Mouse (Mus musculus): ENCODE measurements at regions not wholly inside any gene's neighbourhood (a gene's known extent, or its start where the extent isn't known, plus 50 kb on each side); places are given as distances from the start of the nearest gene placed in this dataset.

- Histone ChIP-seq H3K36me3 (ENCODE audit: control insufficient read depth, insufficient read depth, low read length) (no peaks in the 10 kb centered on the region), H3K4me2 (ENCODE audit: low read depth, low read length, severe bottlenecking) (no peak overlapping the region), H3K9ac (ENCODE audit: low read length) (no peak overlapping the region), H3K4me1 (replicated peaks; ENCODE audit: control insufficient read depth, insufficient read depth, low read length) (no peaks in the 10 kb centered on the region), H3K4me3 (ENCODE audit: low read depth, low read length) (no peak overlapping the region), H3K27me3 (ENCODE audit: control insufficient read depth, insufficient read depth, low read length) (no peaks in the 10 kb centered on the region), H3K9me3 (ENCODE audit: control insufficient read depth, low read length) (no peaks in the 10 kb centered on the region), H3K27ac (ENCODE audit: low read depth, low read length) (no peak overlapping the region)
- 83% methylated on average over 2 of the region's 2 CpGs for WGBS
- no peak for ATAC-seq (replicated peaks; ENCODE audit: low FRiP score)
- DNase-seq (ENCODE audit: low spot score): no peak
Observed at GRCm38 (mm10) chr6:95006485-95006884, 110.6 kb upstream of the Kbtbd8 start.

DNA sequence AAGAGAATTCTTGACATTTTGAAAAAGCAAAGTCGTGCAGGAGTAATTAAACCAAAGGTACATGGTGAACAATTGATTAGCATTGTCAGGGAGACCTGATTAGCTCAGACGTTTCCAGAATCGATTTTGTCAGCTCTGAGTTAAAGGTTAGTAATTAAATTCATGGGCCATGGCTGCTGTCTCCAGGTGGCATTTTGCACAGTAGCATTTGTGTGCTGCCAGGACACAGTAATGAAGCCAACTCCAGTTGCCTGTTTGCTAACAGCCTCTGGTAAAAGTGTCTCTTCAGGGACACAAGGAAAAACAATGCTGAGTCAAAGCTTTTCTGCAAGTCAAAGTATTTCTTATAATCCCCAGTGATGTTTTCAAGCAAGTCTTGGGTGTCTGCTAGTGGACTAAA lies 113.3 kb upstream of the Kbtbd8 start:
- H3K27me3 ChIP-seq (ENCODE audit: control insufficient read depth, insufficient read depth, low read length): no peaks in the 10 kb centered on the region
- no peak overlapping the region for H3K9ac ChIP-seq (ENCODE audit: low read length)
- H3K4me3 ChIP-seq (ENCODE audit: low read depth, low read length): no peak overlapping the region
- 69% methylated on average over 3 of the region's 3 CpGs for WGBS
- no peak overlapping the region for H3K27ac ChIP-seq (ENCODE audit: low read depth, low read length)
- DNase-seq (ENCODE audit: low spot score) (no peak), ATAC-seq (replicated peaks; ENCODE audit: low FRiP score) (no peak)
- H3K4me2 ChIP-seq (ENCODE audit: low read depth, low read length, severe bottlenecking): no peak overlapping the region
- no peaks in the 10 kb centered on the region for H3K36me3 ChIP-seq (ENCODE audit: control insufficient read depth, insufficient read depth, low read length)
- no peaks in the 10 kb centered on the region for H3K4me1 ChIP-seq (replicated peaks; ENCODE audit: control insufficient read depth, insufficient read depth, low read length)
- H3K9me3 ChIP-seq (ENCODE audit: control insufficient read depth, low read length): no peaks in the 10 kb centered on the region

DNA sequence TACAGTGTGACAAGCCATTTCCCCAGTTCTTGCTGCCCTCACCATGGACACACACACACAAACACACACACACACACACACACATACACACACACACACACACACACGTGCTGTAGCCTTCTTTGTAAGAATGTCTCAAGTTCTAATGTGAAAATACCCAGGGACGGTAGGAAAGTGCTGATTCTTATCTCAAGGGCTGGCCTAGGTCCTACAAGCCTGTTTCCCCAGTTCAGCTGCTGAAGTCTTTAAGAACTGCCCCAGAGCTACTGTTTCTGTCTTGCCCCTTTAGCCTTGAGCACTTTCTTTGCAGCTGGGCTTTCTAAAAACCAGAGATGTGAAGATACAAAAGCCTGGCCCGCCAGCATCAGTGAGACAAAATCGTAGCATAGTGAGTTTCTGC lies 117.5 kb upstream of the Kbtbd8 start:
- WGBS: 81% methylated on average over 4 of the region's 4 CpGs
- no peak overlapping the region for H3K4me2 ChIP-seq (ENCODE audit: low read depth, low read length, severe bottlenecking)
- H3K4me1 ChIP-seq (replicated peaks; ENCODE audit: control insufficient read depth, insufficient read depth, low read length): no peaks in the 10 kb centered on the region
- H3K36me3 ChIP-seq (ENCODE audit: control insufficient read depth, insufficient read depth, low read length): no peaks in the 10 kb centered on the region
- H3K27me3 ChIP-seq (ENCODE audit: control insufficient read depth, insufficient read depth, low read length): no peaks in the 10 kb centered on the region
- no peaks in the 10 kb centered on the region for H3K9me3 ChIP-seq (ENCODE audit: control insufficient read depth, low read length)
- no peak overlapping the region for H3K4me3 ChIP-seq (ENCODE audit: low read depth, low read length)
- no peak overlapping the region for H3K27ac ChIP-seq (ENCODE audit: low read depth, low read length)
- H3K9ac ChIP-seq (ENCODE audit: low read length): no peak overlapping the region
- no peak for ATAC-seq (replicated peaks; ENCODE audit: low FRiP score)
- DNase-seq (ENCODE audit: low spot score): no peak

DNA sequence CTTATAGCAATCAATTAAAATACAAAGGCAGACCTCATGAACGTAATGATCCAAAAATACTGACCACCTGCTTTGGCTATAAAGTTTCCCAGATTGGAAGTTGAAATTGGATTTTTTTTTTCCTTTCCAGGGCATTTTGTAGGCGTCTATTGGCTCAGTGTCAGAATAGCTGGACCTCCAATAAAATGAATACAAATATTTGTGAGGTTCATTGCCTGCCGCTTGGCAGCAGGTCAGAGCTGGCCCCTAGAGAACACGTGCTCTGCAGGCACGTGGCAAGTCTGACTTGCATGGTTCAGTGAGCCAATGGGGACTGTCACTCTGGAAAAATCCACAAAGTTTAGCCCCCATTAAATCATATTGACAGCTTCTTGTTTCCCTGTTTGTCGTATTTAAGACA lies 118.0 kb upstream of the Kbtbd8 start:
- ATAC-seq (replicated peaks; ENCODE audit: low FRiP score) (no peak), DNase-seq (ENCODE audit: low spot score) (no peak)
- no peak overlapping the region for H3K27ac ChIP-seq (ENCODE audit: low read depth, low read length)
- no peak overlapping the region for H3K9ac ChIP-seq (ENCODE audit: low read length)
- H3K4me1 ChIP-seq (replicated peaks; ENCODE audit: control insufficient read depth, insufficient read depth, low read length): no peaks in the 10 kb centered on the region
- WGBS: 72% methylated on average over 6 of the region's 6 CpGs
- H3K9me3 ChIP-seq (ENCODE audit: control insufficient read depth, low read length): no peaks in the 10 kb centered on the region
- H3K4me3 ChIP-seq (ENCODE audit: low read depth, low read length): no peak overlapping the region
- no peaks in the 10 kb centered on the region for H3K27me3 ChIP-seq (ENCODE audit: control insufficient read depth, insufficient read depth, low read length)
- H3K36me3 ChIP-seq (ENCODE audit: control insufficient read depth, insufficient read depth, low read length): no peaks in the 10 kb centered on the region
- no peak overlapping the region for H3K4me2 ChIP-seq (ENCODE audit: low read depth, low read length, severe bottlenecking)

- Histone ChIP-seq H3K4me2 (ENCODE audit: low read depth, low read length, severe bottlenecking) (no peak overlapping the region), H3K4me1 (replicated peaks; ENCODE audit: control insufficient read depth, insufficient read depth, low read length) (no peaks in the 10 kb centered on the region), H3K9ac (ENCODE audit: low read length) (no peak overlapping the region), H3K27me3 (ENCODE audit: control insufficient read depth, insufficient read depth, low read length) (no peaks in the 10 kb centered on the region), H3K4me3 (ENCODE audit: low read depth, low read length) (no peak overlapping the region), H3K9me3 (ENCODE audit: control insufficient read depth, low read length) (no peaks in the 10 kb centered on the region), H3K36me3 (ENCODE audit: control insufficient read depth, insufficient read depth, low read length) (no peaks in the 10 kb centered on the region), H3K27ac (ENCODE audit: low read depth, low read length) (no peak overlapping the region)
- DNase-seq (ENCODE audit: low spot score) (no peak), ATAC-seq (replicated peaks; ENCODE audit: low FRiP score) (no peak)
- WGBS: 81% methylated on average over 2 of the region's 2 CpGs
Observed at GRCm38 (mm10) chr6:94998371-94998770, 118.7 kb upstream of the Kbtbd8 start.

- 95% methylated on average over 1 of the region's 1 CpGs for WGBS
- Histone ChIP-seq H3K9me3 (ENCODE audit: control insufficient read depth, low read length) (no peaks in the 10 kb centered on the region), H3K9ac (ENCODE audit: low read length) (no peak overlapping the region), H3K4me2 (ENCODE audit: low read depth, low read length, severe bottlenecking) (no peak overlapping the region), H3K36me3 (ENCODE audit: control insufficient read depth, insufficient read depth, low read length) (no peaks in the 10 kb centered on the region), H3K27me3 (ENCODE audit: control insufficient read depth, insufficient read depth, low read length) (no peaks in the 10 kb centered on the region), H3K27ac (ENCODE audit: low read depth, low read length) (no peak overlapping the region), H3K4me3 (ENCODE audit: low read depth, low read length) (no peak overlapping the region), H3K4me1 (replicated peaks; ENCODE audit: control insufficient read depth, insufficient read depth, low read length) (no peaks in the 10 kb centered on the region)
- ATAC-seq (replicated peaks; ENCODE audit: low FRiP score): no peak
- no peak for DNase-seq (ENCODE audit: low spot score)
Observed at GRCm38 (mm10) chr6:94994376-94994775, 122.7 kb upstream of the Kbtbd8 start.

DNA sequence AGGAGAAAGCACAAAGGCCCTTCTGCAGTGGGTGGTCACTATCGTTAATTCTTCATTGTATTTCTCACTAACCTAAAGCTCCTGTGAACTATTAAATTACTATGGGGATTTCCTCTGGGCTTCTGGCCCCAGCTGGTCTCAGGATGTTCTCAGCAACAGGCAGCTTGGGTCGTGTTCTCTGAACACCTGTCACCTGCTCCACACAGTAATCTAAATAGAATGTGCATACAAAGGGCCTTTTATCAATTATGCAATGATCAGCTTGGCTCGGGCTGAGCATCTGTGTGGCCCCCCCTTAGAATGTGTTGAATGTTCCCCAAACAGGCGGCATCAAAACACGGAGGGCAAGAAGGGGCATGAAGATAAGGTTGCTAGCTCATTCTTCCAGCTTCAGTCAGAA lies 129.6 kb upstream of the Kbtbd8 start:
- H3K36me3 ChIP-seq (ENCODE audit: control insufficient read depth, insufficient read depth, low read length): no peaks in the 10 kb centered on the region
- H3K4me3 ChIP-seq (ENCODE audit: low read depth, low read length): no peak overlapping the region
- H3K4me2 ChIP-seq (ENCODE audit: low read depth, low read length, severe bottlenecking): no peak overlapping the region
- no peak overlapping the region for H3K27ac ChIP-seq (ENCODE audit: low read depth, low read length)
- H3K9ac ChIP-seq (ENCODE audit: low read length): no peak overlapping the region
- H3K9me3 ChIP-seq (ENCODE audit: control insufficient read depth, low read length): no peaks in the 10 kb centered on the region
- H3K4me1 ChIP-seq (replicated peaks; ENCODE audit: control insufficient read depth, insufficient read depth, low read length): no peaks in the 10 kb centered on the region
- WGBS: 33% methylated on average over 5 of the region's 5 CpGs
- no peak for ATAC-seq (replicated peaks; ENCODE audit: low FRiP score)
- no peak for DNase-seq (ENCODE audit: low spot score)
- no peaks in the 10 kb centered on the region for H3K27me3 ChIP-seq (ENCODE audit: control insufficient read depth, insufficient read depth, low read length)

GRCm38 (mm10) chr6:94986346-94986745 lies 130.7 kb upstream of the Kbtbd8 start:
- Histone ChIP-seq H3K4me3 (ENCODE audit: low read depth, low read length) (no peak overlapping the region), H3K9me3 (ENCODE audit: control insufficient read depth, low read length) (no peaks in the 10 kb centered on the region), H3K27ac (ENCODE audit: low read depth, low read length) (no peak overlapping the region), H3K27me3 (ENCODE audit: control insufficient read depth, insufficient read depth, low read length) (no peaks in the 10 kb centered on the region), H3K4me1 (replicated peaks; ENCODE audit: control insufficient read depth, insufficient read depth, low read length) (no peaks in the 10 kb centered on the region), H3K9ac (ENCODE audit: low read length) (no peak overlapping the region), H3K36me3 (ENCODE audit: control insufficient read depth, insufficient read depth, low read length) (no peaks in the 10 kb centered on the region), H3K4me2 (ENCODE audit: low read depth, low read length, severe bottlenecking) (no peak overlapping the region)
- peak; percentile 85 for ATAC-seq (replicated peaks; ENCODE audit: low FRiP score)
- no peak for DNase-seq (ENCODE audit: low spot score)
- WGBS: 29% methylated on average over 4 of the region's 4 CpGs

GRCm38 (mm10) chr6:94984411-94984895 lies 132.6 kb upstream of the Kbtbd8 start:
- no peak overlapping the region for H3K4me2 ChIP-seq (ENCODE audit: low read depth, low read length, severe bottlenecking)
- H3K27ac ChIP-seq (ENCODE audit: low read depth, low read length): no peak overlapping the region
- WGBS: 90% methylated on average over 3 of the region's 3 CpGs
- H3K9ac ChIP-seq (ENCODE audit: low read length): no peak overlapping the region
- no peak overlapping the region for H3K4me3 ChIP-seq (ENCODE audit: low read depth, low read length)
- DNase-seq (ENCODE audit: low spot score): no peak
- H3K4me1 ChIP-seq (replicated peaks; ENCODE audit: control insufficient read depth, insufficient read depth, low read length): no peaks in the 10 kb centered on the region
- H3K9me3 ChIP-seq (ENCODE audit: control insufficient read depth, low read length): no peaks in the 10 kb centered on the region
- ATAC-seq (replicated peaks; ENCODE audit: low FRiP score): no peak
- no peaks in the 10 kb centered on the region for H3K36me3 ChIP-seq (ENCODE audit: control insufficient read depth, insufficient read depth, low read length)
- H3K27me3 ChIP-seq (ENCODE audit: control insufficient read depth, insufficient read depth, low read length): no peaks in the 10 kb centered on the region
